Mouse (Mus musculus) G1E (cell line): Measurements from ENCODE around the gene Fndc3b.

Experiments
- CTCF ChIP-seq: IDR thresholded peaks from 2 replicates; pipeline ENCODE4 v1.5.1; 2012; ENCODE audit warnings: low read depth, low read length, inconsistent platforms, mixed read lengths
- GATA1 ChIP-seq: IDR thresholded peaks from 2 replicates; pipeline ENCODE4 v1.6.1; 2012; ENCODE audit warnings: borderline replicate concordance, low read length, inconsistent platforms, mixed read lengths

GRCm38 (mm10) chr3:27725752-27726151, 14.6 kb upstream of the Fndc3b start:
- TF ChIP-seq CTCF (no peak), GATA1 (no peak)
